Mouse (Mus musculus): Measurements from ENCODE around the gene Olfr1232. TPM values are rescaled to one million over a fixed set of nuclear protein-coding genes. Genes with fewer than 3 reads are reported as not detected.

Gene Olfr1232
- not detected for total RNA-seq (2021)
- long read RNA-seq, result 0 reads

GRCm38 (mm10) chr2:89329575-89329974, at the start of gene Olfr1232:
Olfr1232 (minus strand) TSS chr2:89329675.
- no peak for DNase-seq (ENCODE audit: low spot score in 2 of 2)

GRCm38 (mm10) chr2:89364765-89365164, 35.3 kb upstream of the Olfr1232 start, which contains the start of gene Olfr1234:
Olfr1234 (minus strand) TSS chr2:89364865.
- no peak for DNase-seq (ENCODE audit: low spot score in 2 of 2)

GRCm38 (mm10) chr2:89342298-89342697, 12.8 kb upstream of the Olfr1232 start, which contains the start of gene Olfr1233:
Olfr1233 (minus strand) TSS chr2:89342398.
- DNase-seq (ENCODE audit: low spot score in 2 of 2), result no peak

GRCm38 (mm10) chr2:89306974-89307373, 22.5 kb downstream of the Olfr1232 start, which contains the start of gene Olfr1231:
Olfr1231 (minus strand) TSS chr2:89307074.
- DNase-seq (ENCODE audit: low spot score in 2 of 2), result no peak

DNA sequence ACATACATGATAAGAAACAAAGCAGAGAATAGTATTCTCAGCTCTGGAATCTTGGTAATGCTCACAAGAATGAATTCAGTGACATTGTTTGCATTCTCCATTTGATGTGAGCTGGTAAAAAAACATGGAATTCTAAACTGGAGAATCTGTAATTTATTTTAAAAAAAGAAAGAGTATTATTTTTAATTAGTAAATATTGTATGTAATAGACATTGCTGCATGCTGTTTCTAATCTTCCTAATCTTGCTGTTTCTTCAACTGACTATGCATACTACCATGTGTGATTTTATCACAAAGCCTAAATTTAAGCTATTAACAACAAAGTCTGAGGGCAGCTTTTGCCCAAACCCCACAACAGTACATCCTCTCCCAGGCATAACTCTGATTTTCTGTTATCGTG, 32.3 kb downstream of the Olfr1232 start, which contains the start of gene Olfr1230:
Olfr1230 (minus strand) TSS at position 101 of the 400 bp plus-strand sequence.
- no peak for DNase-seq (ENCODE audit: low spot score in 2 of 2)

GRCm38 (mm10) chr2:89287914-89288313, 41.6 kb downstream of the Olfr1232 start, which contains the start of gene Olfr1229:
Olfr1229 (minus strand) TSS chr2:89288014.
- DNase-seq (ENCODE audit: low spot score in 2 of 2), result no peak

Other genes starting within 250 kb of the Olfr1232 start
- gene Olfr1219, start 246.2 kb downstream of the Olfr1232 start, total RNA-seq (2021), result not detected
- not detected for gene Olfr1220, start 222.8 kb downstream of the Olfr1232 start, total RNA-seq (2021)
- not detected for gene Olfr1221, start 212.4 kb downstream of the Olfr1232 start, total RNA-seq (2021)
- not detected for gene Olfr1222, start 196.6 kb downstream of the Olfr1232 start, total RNA-seq (2021)
- not detected for gene Olfr1223, start 178.1 kb downstream of the Olfr1232 start, total RNA-seq (2021)
- not detected for gene Olfr1224-ps1, start 165.6 kb downstream of the Olfr1232 start, total RNA-seq (2021)
- not detected for gene Olfr1225, start 155.0 kb downstream of the Olfr1232 start, total RNA-seq (2021)
- not detected for gene Olfr1226, start 129.6 kb downstream of the Olfr1232 start, total RNA-seq (2021)
- gene Olfr1228, start 75.6 kb downstream of the Olfr1232 start, total RNA-seq (2021), result not detected
- gene Olfr1229, start 41.7 kb downstream of the Olfr1232 start, total RNA-seq (2021), result not detected
- gene Olfr1230, start 32.4 kb downstream of the Olfr1232 start, total RNA-seq (2021), result not detected
- gene Olfr1231, start 22.6 kb downstream of the Olfr1232 start, total RNA-seq (2021), result not detected
- gene Olfr1233, start 12.7 kb upstream of the Olfr1232 start, total RNA-seq (2021), result not detected
- not detected for gene Olfr1234, start 35.2 kb upstream of the Olfr1232 start, total RNA-seq (2021)
- gene Olfr1238, start 80.0 kb upstream of the Olfr1232 start, total RNA-seq (2021), result not detected
- gene Olfr1239, start 90.7 kb upstream of the Olfr1232 start, total RNA-seq (2021), result not detected
- gene Olfr1240, start 113.3 kb upstream of the Olfr1232 start, total RNA-seq (2021), result not detected
- gene Olfr1241, start 157.5 kb upstream of the Olfr1232 start, total RNA-seq (2021), result not detected
- not detected for gene Olfr1242, start 168.7 kb upstream of the Olfr1232 start, total RNA-seq (2021)
- not detected for gene Olfr1243, start 201.8 kb upstream of the Olfr1232 start, total RNA-seq (2021)
- not detected for gene Olfr1245, start 248.8 kb upstream of the Olfr1232 start, total RNA-seq (2021)

Data from layer of hippocampus, postnatal 10 days (tissue).